Mouse (Mus musculus): Measurements from ENCODE around the gene Fgfr2.

- TF ChIP-seq CTCF (IDR thresholded peaks at IDR 0.05; ENCODE audit: borderline replicate concordance, insufficient read depth, low read length): no peak
- TF ChIP-seq POLR2A (IDR thresholded peaks at IDR 0.05; ENCODE audit: low read depth, low read length): no peak
Observed at GRCm38 (mm10) chr7:130903505-130904074, 2219.6 kb downstream of the Fgfr2 start.
